Mouse (Mus musculus) C2C12 (cell line): ENCODE results near the gene Smc4. TPM values are rescaled to one million over a fixed set of nuclear protein-coding genes. Genes with fewer than 3 reads are reported as not detected.

Experiments
- H3K27me3 ChIP-seq: one replicate; pipeline ENCODE4 v1.6.1; 2011; ENCODE audit not compliant: control insufficient read depth, insufficient read depth, insufficient read length
- H3K36me3 ChIP-seq: one replicate; pipeline ENCODE4 v1.6.1; 2011; ENCODE audit not compliant: control insufficient read depth, insufficient read depth
- H3K4me3 ChIP-seq: one replicate; pipeline ENCODE4 v1.5.1; 2011; ENCODE audit warnings: mild to moderate bottlenecking, control low read depth; ENCODE audit not compliant: poor library complexity, insufficient read depth, severe bottlenecking
- H3K79me2 ChIP-seq: one replicate; pipeline ENCODE4 v1.6.1; 2011; ENCODE audit not compliant: control insufficient read depth, insufficient read depth
- H3K79me3 ChIP-seq: one replicate; pipeline ENCODE4 v1.6.1; 2011; ENCODE audit warnings: low read depth, control low read depth
- H3ac ChIP-seq: one replicate; pipeline ENCODE3; 2011; ENCODE audit warnings: low read depth; ENCODE audit not compliant: control insufficient read depth, insufficient read length
- CEBPB ChIP-seq: IDR thresholded peaks from one replicate; pipeline ENCODE4 v1.6.1; 2011; ENCODE audit warnings: low read depth, mild to moderate bottlenecking, control low read depth, moderate library complexity
- CTCF ChIP-seq: IDR thresholded peaks from one replicate; pipeline ENCODE4 v1.5.1; 2011; ENCODE audit not compliant: control insufficient read depth, insufficient read depth, insufficient read length
- FOSL1 ChIP-seq: IDR thresholded peaks from one replicate; pipeline ENCODE4 v1.8.0; 2011; ENCODE audit warnings: mild to moderate bottlenecking, low read length; ENCODE audit not compliant: poor library complexity, insufficient read depth, severe bottlenecking
- MAX ChIP-seq: IDR thresholded peaks from one replicate; pipeline ENCODE4 v1.6.1; 2011; ENCODE audit warnings: mild to moderate bottlenecking, control low read depth
- MYOD1 ChIP-seq: IDR thresholded peaks from one replicate; pipeline ENCODE4 v1.6.1; 2011; ENCODE audit warnings: low read depth; ENCODE audit not compliant: control insufficient read depth, insufficient read length
- MYOG ChIP-seq: IDR thresholded peaks from one replicate; pipeline ENCODE4 v1.6.1; 2011; ENCODE audit not compliant: control insufficient read depth, insufficient read length; ENCODE audit errors: extremely low read depth
- USF1 ChIP-seq: IDR thresholded peaks from one replicate; pipeline ENCODE4 v1.6.1; 2011; ENCODE audit warnings: low read depth, mild to moderate bottlenecking, control low read depth, moderate library complexity
- polyA plus RNA-seq: library from polyadenylated mRNA; unstranded; fragments of >200 nt; fragmentation: generic; extraction: Trizol; gene quantifications from one replicate; pipeline ENCODE4 v1.2.1, GENCODE M21; 2012; ENCODE audit warnings: missing spikeins

Smc4 gene
- polyA plus RNA-seq, 1 experiment = 26.4 TPM

DNA sequence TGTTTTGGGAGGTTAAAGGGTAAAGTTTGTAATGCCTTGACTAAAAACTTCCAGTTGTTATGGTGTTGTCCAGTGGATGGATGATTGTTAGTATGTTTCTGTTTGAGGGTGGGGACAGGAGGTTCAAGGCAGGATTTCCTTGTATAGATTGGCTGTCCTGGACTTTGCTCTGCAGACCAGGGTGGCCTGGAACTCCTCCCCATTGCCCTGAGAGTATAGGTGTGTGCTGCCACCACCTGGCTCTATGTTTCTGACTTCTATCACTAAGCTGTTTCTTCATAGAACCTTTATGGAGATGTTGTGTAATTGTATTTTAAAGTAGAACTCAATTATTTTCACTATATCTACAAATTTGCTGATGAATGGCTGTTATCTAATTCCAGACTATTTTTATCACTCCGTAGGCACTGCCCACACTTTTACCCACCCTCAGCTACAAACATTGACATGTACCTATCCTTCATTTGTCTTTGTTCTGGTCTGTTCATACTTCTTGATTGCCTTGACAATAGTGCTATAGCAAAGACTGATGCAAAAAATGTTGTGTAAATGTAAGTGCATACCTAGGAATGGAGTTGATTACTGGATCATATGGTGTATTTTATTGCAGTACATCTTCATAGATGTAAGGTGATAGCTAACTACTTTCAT, 21.7 kb downstream of the Smc4 start:
- Histone ChIP-seq H3ac (no peak overlapping the region), H3K36me3 (peaks cover 95% of the 10 kb centered on the region), H3K4me3 (no peak overlapping the region), H3K79me3 (peaks cover 3% of the 10 kb centered on the region), H3K79me2 (peaks cover 46% of the 10 kb centered on the region), H3K27me3 (no peaks in the 10 kb centered on the region)
- TF ChIP-seq MYOG (no peak), MAX (no peak)

DNA sequence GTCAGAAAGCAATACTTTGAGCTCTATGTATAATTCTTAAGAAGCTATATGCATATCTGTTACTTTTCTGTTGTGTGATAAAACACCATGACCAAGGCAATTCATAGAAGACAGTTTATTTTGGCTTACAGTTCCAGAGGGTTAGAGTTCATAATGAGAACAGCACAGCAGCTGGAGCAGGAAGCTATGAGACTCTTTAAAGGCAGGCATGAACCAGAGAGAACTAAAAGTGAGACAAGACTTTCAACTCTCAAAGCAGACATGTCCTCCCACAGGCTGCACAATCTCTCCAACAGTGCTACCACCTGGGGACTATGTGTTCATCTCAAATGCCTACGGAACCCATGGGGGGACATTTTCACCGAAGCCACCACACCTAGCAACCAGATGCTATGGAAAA, 35.6 kb downstream of the Smc4 start:
- Histone ChIP-seq H3K4me3 (no peak overlapping the region), H3K79me3 (peaks cover 83% of the 10 kb centered on the region), H3K27me3 (no peaks in the 10 kb centered on the region), H3K79me2 (peaks cover 93% of the 10 kb centered on the region), H3K36me3 (peaks cover 81% of the 10 kb centered on the region), H3ac (no peak overlapping the region)
- TF ChIP-seq CEBPB (no peak), FOSL1 (no peak), MYOD1 (no peak), MAX (no peak), USF1 (no peak), MYOG (no peak), CTCF (no peak)

DNA sequence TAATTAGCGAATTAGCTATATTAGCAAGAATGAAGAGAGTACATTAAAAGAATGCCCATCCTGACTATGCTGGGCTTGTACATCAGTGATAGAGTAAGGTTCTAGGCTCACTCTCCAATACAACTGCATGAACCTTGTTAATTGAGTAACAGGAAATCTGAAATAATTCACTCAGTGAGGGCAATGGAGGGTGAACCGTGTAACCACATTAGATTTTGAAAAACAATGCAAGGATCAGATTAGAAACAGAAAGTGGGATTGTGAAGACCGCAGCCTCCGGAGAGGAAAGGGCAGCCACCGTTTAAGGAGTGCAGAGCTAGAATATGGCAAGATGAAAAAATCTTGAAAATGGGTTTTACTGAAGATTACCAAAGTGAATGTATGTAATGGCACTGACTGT, 36.8 kb downstream of the Smc4 start:
- Histone ChIP-seq H3ac (no peak overlapping the region), H3K27me3 (no peaks in the 10 kb centered on the region), H3K4me3 (no peak overlapping the region), H3K79me3 (peaks cover 74% of the 10 kb centered on the region), H3K79me2 (peaks cover 82% of the 10 kb centered on the region), H3K36me3 (peaks cover 70% of the 10 kb centered on the region)
- TF ChIP-seq FOSL1 (no peak), USF1 (no peak), MYOD1 (no peak), MAX (no peak), CEBPB (no peak), CTCF (no peak), MYOG (no peak)

DNA sequence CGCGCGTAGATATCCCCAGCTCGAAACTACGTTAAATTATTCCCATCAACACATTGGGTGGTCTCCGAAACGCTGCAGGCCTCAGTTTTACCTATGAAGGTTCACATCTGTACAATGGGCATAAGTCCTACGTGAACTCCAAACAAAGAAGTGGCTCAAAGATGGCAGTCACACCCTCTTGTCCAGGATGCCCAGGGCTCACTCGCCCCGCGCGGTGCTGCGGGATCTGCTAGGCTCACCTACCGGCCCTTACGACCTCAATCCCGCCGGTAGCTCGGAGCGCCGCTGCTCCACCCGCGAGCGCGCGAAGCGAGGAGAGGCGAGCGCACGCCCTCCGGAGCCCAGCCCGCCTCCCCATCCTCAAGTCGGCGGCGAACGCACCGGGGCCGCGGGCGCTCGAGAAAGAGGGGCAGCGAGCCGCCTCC, 39.6 kb downstream of the Smc4 start:
- Histone ChIP-seq H3K36me3 (peaks cover 43% of the 10 kb centered on the region), H3K4me3 (peak overlapping the region; percentile 61)
- TF ChIP-seq MAX = no peak
- TF ChIP-seq CEBPB = no peak
- no peak for TF ChIP-seq USF1
- no peak for TF ChIP-seq MYOG
- no peak for TF ChIP-seq CTCF
- TF ChIP-seq MYOD1 = no peak
- TF ChIP-seq FOSL1 = no peak

DNA sequence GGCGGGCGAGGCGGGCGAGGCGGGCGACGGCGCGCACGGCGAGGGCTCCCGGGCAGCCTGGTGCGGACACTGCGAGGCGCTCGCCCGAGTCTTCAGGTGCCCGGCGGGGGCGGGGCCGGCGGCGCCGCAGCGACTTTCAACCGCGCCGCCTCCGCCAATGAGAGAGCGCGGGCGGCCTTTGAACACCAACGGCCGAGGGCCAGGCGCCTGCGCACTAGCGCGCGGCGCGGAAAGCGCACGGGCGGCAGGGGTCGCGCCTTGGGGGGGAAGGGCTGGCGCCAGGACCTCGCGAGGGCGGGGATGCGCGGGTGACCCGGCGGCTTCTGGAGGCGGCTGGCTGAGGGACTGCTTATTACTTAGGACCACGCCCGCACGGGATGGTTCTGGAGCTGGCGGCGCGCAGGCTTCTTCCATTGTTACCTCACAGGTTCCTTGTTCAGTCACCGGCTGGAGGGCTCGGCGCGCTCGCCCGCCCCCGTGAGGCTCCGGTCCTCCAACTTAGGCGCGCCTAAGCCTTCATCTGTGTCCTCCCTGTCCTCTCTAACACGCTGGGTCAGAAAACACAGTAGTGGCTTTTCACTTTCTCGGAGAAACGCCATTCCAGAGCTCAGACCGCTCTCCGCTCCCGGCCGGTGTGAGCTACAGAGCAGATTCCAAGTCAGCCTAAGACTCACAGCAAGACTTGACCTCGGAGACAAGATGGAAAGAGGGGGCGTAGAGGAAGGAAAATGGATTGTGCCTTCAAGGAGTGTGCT, 40.3 kb downstream of the Smc4 start, which contains the start of gene Trim59:
Trim59 (minus strand) TSS at position 111 of the 755 bp plus-strand sequence.
- Histone ChIP-seq H3ac (peak within 1 kb of the TSS; percentile 94), H3K27me3 (no peaks in the 10 kb centered on the region), H3K79me2 (peaks cover 47% of the 10 kb centered on the region), H3K79me3 (peaks cover 45% of the 10 kb centered on the region), H3K4me3 (peak within 1 kb of the TSS; percentile 61), H3K36me3 (peaks cover 36% of the 10 kb centered on the region)
- TF ChIP-seq USF1 = no peak

More for the DNA sequence above, 39.6 kb downstream of the Smc4 start:
- peaks cover 53% of the 10 kb centered on the region for H3K79me2 ChIP-seq
- H3ac ChIP-seq = peak overlapping the region; percentile 82
- H3K27me3 ChIP-seq = no peaks in the 10 kb centered on the region
- peaks cover 51% of the 10 kb centered on the region for H3K79me3 ChIP-seq

DNA sequence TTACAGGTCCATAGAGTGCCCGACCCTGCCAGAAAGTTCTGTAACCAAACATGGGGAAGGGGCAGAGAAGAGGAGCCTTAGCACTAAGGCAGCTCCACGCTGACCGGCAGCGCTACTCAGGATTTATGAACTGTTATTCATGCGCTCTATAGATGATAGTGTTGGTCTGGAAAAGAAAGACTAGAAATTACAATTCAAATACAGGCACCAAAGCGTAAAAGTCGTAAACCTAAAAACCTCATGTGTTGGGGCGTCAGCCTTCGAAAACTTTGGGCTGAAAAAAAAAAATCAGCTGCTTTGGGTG, 40.8 kb downstream of the Smc4 start:
- H3ac ChIP-seq = peak overlapping the region; percentile 94
- no peaks in the 10 kb centered on the region for H3K27me3 ChIP-seq
- no peak for TF ChIP-seq MYOG

More for the DNA sequence above, 40.8 kb downstream of the Smc4 start:
- peaks cover 41% of the 10 kb centered on the region for H3K79me2 ChIP-seq
- H3K4me3 ChIP-seq = peak overlapping the region; percentile 61
- peaks cover 39% of the 10 kb centered on the region for H3K79me3 ChIP-seq
- H3K36me3 ChIP-seq = peaks cover 31% of the 10 kb centered on the region
